Mouse (Mus musculus) skeletal muscle tissue, adult 2 months (tissue): ENCODE measurements around the gene Atr.
"Not testable (repeated sequence)": the region's sequence is repeated elsewhere in the genome, so short reads cannot be mapped to it uniquely, and the experiment has no call there.

Source experiments
- DNase-seq: peaks from one replicate; pipeline ENCODE4 v3.0.0-alpha.2; 2012; ENCODE audit warnings: low read depth, low spot score

Atr gene

GRCm38 (mm10) chr9:95932855-95933254 is 75.5 kb downstream of the Atr start:
- DNase-seq = no peak

- no peak for DNase-seq
These were observed 96.3 kb downstream of the Atr start for GRCm38 (mm10) chr9:95953658-95954057.

GRCm38 (mm10) chr9:95954226-95954584 is 96.8 kb downstream of the Atr start:
- no peak for DNase-seq

- peak; percentile 92 for DNase-seq
These were observed 97.4 kb downstream of the Atr start, which contains the start of gene Xrn1 for GRCm38 (mm10) chr9:95954585-95955461. TSS of gene Xrn1 (plus strand) at chr9:95954760.

GRCm38 (mm10) chr9:95957611-95958010 is 100.2 kb downstream of the Atr start:
- DNase-seq = no peak

GRCm38 (mm10) chr9:95958041-95958730 is 100.8 kb downstream of the Atr start:
- DNase-seq = no peak

- DNase-seq = not testable (repeated sequence)
These were observed 101.3 kb downstream of the Atr start for GRCm38 (mm10) chr9:95958731-95959105.

- DNase-seq = no peak
These were observed 101.8 kb downstream of the Atr start for GRCm38 (mm10) chr9:95959246-95959645.

- no peak for DNase-seq
These were observed 102.5 kb downstream of the Atr start for GRCm38 (mm10) chr9:95959732-95960428.

GRCm38 (mm10) chr9:95961058-95961457 is 103.7 kb downstream of the Atr start:
- no peak for DNase-seq

GRCm38 (mm10) chr9:95964037-95964436 is 106.6 kb downstream of the Atr start:
- DNase-seq = no peak

GRCm38 (mm10) chr9:95978279-95978678 is 120.9 kb downstream of the Atr start:
- DNase-seq = no peak

GRCm38 (mm10) chr9:95979896-95980295 is 122.5 kb downstream of the Atr start:
- DNase-seq = no peak

GRCm38 (mm10) chr9:95992255-95992654 is 134.9 kb downstream of the Atr start:
- no peak for DNase-seq
